Mouse (Mus musculus) limb, embryonic 12.5 days (tissue): ENCODE data around the gene Zfp791. TPM values are rescaled to one million over a fixed set of nuclear protein-coding genes. Genes with fewer than 3 reads are reported as not detected.

Source experiments
- ATAC-seq: fragments of 200-750 bp; cut with Nextera tagmentation; 2 replicates; pipeline ENCODE4 v1.8.0; 2017; ENCODE audit warnings: low read depth, moderate TSS enrichment; ENCODE audit not compliant: insufficient number of reproducible peaks, insufficient read depth, low FRiP score, low TSS enrichment
- H3K27ac ChIP-seq: fragments of 300-500 bp; sonication (generic); 2 replicates; pipeline ENCODE4 v1.5.1; 2016; ENCODE audit warnings: mild to moderate bottlenecking, moderate library complexity
- H3K27me3 ChIP-seq: fragments of 300-500 bp; sonication (generic); 2 replicates; pipeline ENCODE4 v1.6.1; 2016; ENCODE audit warnings: mild to moderate bottlenecking, moderate library complexity
- H3K36me3 ChIP-seq: fragments of 300-500 bp; sonication (generic); 2 replicates; pipeline ENCODE4 v1.6.1; 2016; ENCODE audit warnings: mild to moderate bottlenecking, moderate library complexity
- H3K4me1 ChIP-seq: fragments of 300-500 bp; sonication (generic); replicated peaks from 2 replicates; pipeline ENCODE4 v1.6.1; 2016
- H3K4me2 ChIP-seq: fragments of 300-500 bp; sonication (generic); 2 replicates; pipeline ENCODE4 v1.6.1; 2016; ENCODE audit warnings: mild to moderate bottlenecking, moderate library complexity
- H3K4me3 ChIP-seq: fragments of 300-500 bp; sonication (generic); replicated peaks from 2 replicates; pipeline ENCODE4 v1.5.1; 2016; ENCODE audit warnings: mild to moderate bottlenecking
- H3K9ac ChIP-seq: fragments of 300-500 bp; sonication (generic); replicated peaks from 2 replicates; pipeline ENCODE4 v1.6.1; 2016; ENCODE audit warnings: mild to moderate bottlenecking, moderate library complexity
- H3K9me3 ChIP-seq: fragments of 300-500 bp; sonication (generic); 2 replicates; pipeline ENCODE4 v1.6.1; 2016; ENCODE audit warnings: mild to moderate bottlenecking, moderate library complexity
- WGBS: fragments of 180-500 bp; shearing (Covaris S2); methylation state at CpG from one replicate; pipeline ENCODE4 v1.1.7; 2016; 5-methylcytosine and 5-hydroxymethylcytosine counted together
- microRNA-seq: library from miRNA; unstranded; fragments of <30 nt; microRNA quantifications from one replicate; pipeline ENCODE4, GENCODE M21; 2017
- polyA plus RNA-seq: library from polyadenylated mRNA; unstranded; fragments of >200 nt; fragmentation: Nextera tagmentation; extraction: Ambion mirVana; gene quantifications from 2 replicates; pipeline ENCODE4 v1.2.1, GENCODE M21; 2016

The Zfp791 gene
- polyA plus RNA-seq, 1 experiment from 2014 or later: 3.0 TPM

- WGBS: under 1% methylated on average over 68 of the region's 68 CpGs
- peak within 1 kb of the TSS; percentile 96 for H3K27ac ChIP-seq
- H3K36me3 ChIP-seq: peaks cover 50% of the 10 kb centered on the region
These were observed 51.2 kb downstream of the Zfp791 start, which contains the start of gene Dhps for GRCm38 (mm10) chr8:85071514-85072281. Gene Dhps (plus strand): TSS chr8:85071757.

GRCm38 (mm10) chr8:85071041-85071440, 51.9 kb downstream of the Zfp791 start:
- H3K27ac ChIP-seq: peak overlapping the region; percentile 96; the same call in 1 of the 2 replicates
- H3K36me3 ChIP-seq: peaks cover 50% of the 10 kb centered on the region

More at GRCm38 (mm10) chr8:85071514-85072281, 51.2 kb downstream of the Zfp791 start, which contains the start of gene Dhps:
- H3K9me3 ChIP-seq: no peaks in the 10 kb centered on the region
- H3K4me1 ChIP-seq: peaks cover 14% of the 10 kb centered on the region; the same call in 1 of the 2 replicates
- peak within 1 kb of the TSS; percentile 95 for H3K4me3 ChIP-seq
- peak; percentile 86 for ATAC-seq
- no peaks in the 10 kb centered on the region for H3K27me3 ChIP-seq
- peak within 1 kb of the TSS; percentile 85 for H3K9ac ChIP-seq
- peak within 1 kb of the TSS; percentile 66 for H3K4me2 ChIP-seq

DNA sequence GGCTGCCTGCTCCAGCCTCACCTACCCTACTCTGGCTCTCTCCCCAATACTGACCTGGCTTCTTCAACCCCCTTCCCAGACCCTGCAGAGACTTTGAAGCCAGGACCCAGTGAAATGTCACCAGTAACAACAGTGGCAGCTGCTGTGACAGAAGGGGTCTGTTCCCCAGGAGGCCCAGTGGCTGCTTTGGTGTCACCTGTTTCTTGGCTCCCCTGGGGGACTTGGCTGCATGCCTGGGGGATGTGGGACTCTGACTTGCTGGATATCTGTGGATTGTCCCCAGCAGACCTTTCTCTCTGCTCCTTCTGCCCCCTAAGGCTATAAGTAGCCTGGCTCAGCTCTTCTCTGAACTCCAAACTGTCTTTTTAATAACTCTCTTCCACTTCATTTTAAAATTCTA, 54.9 kb downstream of the Zfp791 start, which contains the start of gene Gm5741:
TSS of gene Gm5741 (minus strand) at position 1 of the 400 bp plus-strand sequence.
- Histone ChIP-seq H3K27me3 (no peaks in the 10 kb centered on the region), H3K4me3 (no peak within 1 kb of the TSS), H3K4me1 (peaks cover 14% of the 10 kb centered on the region; the same call in 1 of the 2 replicates), H3K36me3 (peaks cover 41% of the 10 kb centered on the region), H3K9ac (no peak within 1 kb of the TSS), H3K27ac (no peak within 1 kb of the TSS), H3K4me2 (no peak within 1 kb of the TSS), H3K9me3 (no peaks in the 10 kb centered on the region)
- no peak for ATAC-seq

More at GRCm38 (mm10) chr8:85071041-85071440, 51.9 kb downstream of the Zfp791 start:
- no peak for ATAC-seq
- Histone ChIP-seq H3K9ac (0 out of 2 replicates have a peak overlapping the region, but pooled peaks have one; percentile 85), H3K9me3 (no peaks in the 10 kb centered on the region), H3K27me3 (no peaks in the 10 kb centered on the region), H3K4me2 (peak overlapping the region; percentile 66), H3K4me3 (peak overlapping the region; percentile 95), H3K4me1 (peaks cover 14% of the 10 kb centered on the region; the same call in 1 of the 2 replicates)
- WGBS: 86% methylated on average over 5 of the region's 5 CpGs

GRCm38 (mm10) chr8:85067155-85067554, 55.7 kb downstream of the Zfp791 start:
- H3K4me3 ChIP-seq: no peak overlapping the region
- H3K9ac ChIP-seq: no peak overlapping the region
- WGBS: 89% methylated on average over 2 of the region's 2 CpGs
- no peak overlapping the region for H3K27ac ChIP-seq
- peaks cover 7% of the 10 kb centered on the region; the same call in 1 of the 2 replicates for H3K4me1 ChIP-seq
- peaks cover 49% of the 10 kb centered on the region for H3K36me3 ChIP-seq
- ATAC-seq: no peak
- no peaks in the 10 kb centered on the region for H3K27me3 ChIP-seq
- no peaks in the 10 kb centered on the region for H3K9me3 ChIP-seq
- H3K4me2 ChIP-seq: no peak overlapping the region

GRCm38 (mm10) chr8:85065213-85065612, 57.7 kb downstream of the Zfp791 start:
- WGBS: 41% methylated on average over 2 of the region's 2 CpGs

DNA sequence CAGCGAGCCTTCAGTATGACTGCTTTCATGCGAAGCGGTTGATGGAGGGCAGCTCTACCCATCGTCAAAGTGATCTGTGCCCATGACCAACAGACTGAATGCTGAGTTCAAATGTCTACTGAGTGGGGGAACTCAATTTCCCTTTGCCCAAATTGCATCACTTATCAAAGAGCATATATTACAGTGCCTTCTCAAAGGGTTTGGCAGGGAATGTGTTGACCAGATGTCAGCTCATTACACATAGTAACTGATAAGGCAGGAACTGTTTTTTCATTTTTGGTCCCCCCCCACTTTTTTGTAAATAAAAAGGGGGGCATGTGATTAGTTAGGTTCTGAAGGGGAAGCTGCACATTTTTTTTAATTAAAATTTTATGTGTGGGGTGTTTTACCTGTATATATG, 60.3 kb downstream of the Zfp791 start:
- WGBS: 92% methylated on average over 4 of the region's 4 CpGs
- no peaks in the 10 kb centered on the region for H3K9me3 ChIP-seq
- no peak for ATAC-seq
- no peak overlapping the region for H3K27ac ChIP-seq
- H3K4me1 ChIP-seq: peaks cover 7% of the 10 kb centered on the region; the same call in 1 of the 2 replicates
- peaks cover 48% of the 10 kb centered on the region for H3K36me3 ChIP-seq
- H3K9ac ChIP-seq: no peak overlapping the region
- H3K27me3 ChIP-seq: no peaks in the 10 kb centered on the region
- no peak overlapping the region for H3K4me2 ChIP-seq
- no peak overlapping the region for H3K4me3 ChIP-seq

More at GRCm38 (mm10) chr8:85065213-85065612, 57.7 kb downstream of the Zfp791 start:
- no peak overlapping the region for H3K9ac ChIP-seq
- no peak for ATAC-seq
- H3K27ac ChIP-seq: no peak overlapping the region
- H3K36me3 ChIP-seq: peaks cover 52% of the 10 kb centered on the region
- no peaks in the 10 kb centered on the region for H3K9me3 ChIP-seq
- H3K27me3 ChIP-seq: no peaks in the 10 kb centered on the region
- no peak overlapping the region for H3K4me2 ChIP-seq
- H3K4me3 ChIP-seq: no peak overlapping the region
- H3K4me1 ChIP-seq: peaks cover 7% of the 10 kb centered on the region; the same call in 1 of the 2 replicates

- Histone ChIP-seq H3K27ac (no peak within 1 kb of the TSS), H3K9ac (peak within 1 kb of the TSS; percentile 66)
- WGBS: under 1% methylated on average over 52 of the region's 53 CpGs
These were observed 62.8 kb downstream of the Zfp791 start, which contains the start of gene Fbxw9 for GRCm38 (mm10) chr8:85059879-85060616. Gene Fbxw9 (plus strand): TSS chr8:85060055.

More at GRCm38 (mm10) chr8:85059879-85060616, 62.8 kb downstream of the Zfp791 start, which contains the start of gene Fbxw9:
- Histone ChIP-seq H3K4me1 (peaks cover 7% of the 10 kb centered on the region; the same call in 1 of the 2 replicates), H3K9me3 (no peaks in the 10 kb centered on the region), H3K4me3 (peak within 1 kb of the TSS; percentile 80), H3K36me3 (peaks cover 42% of the 10 kb centered on the region), H3K27me3 (no peaks in the 10 kb centered on the region), H3K4me2 (peak within 1 kb of the TSS; percentile 93)
- peak; percentile 88 for ATAC-seq

Small RNAs within 50 kb of the gene (microRNA-seq; reads per million reads assigned to microRNA genes)
- gene Gm23388: 5.6 reads per million, percentile 17 among the genes with 10 or more reads in this experiment
- gene Mir7070: 0.93 reads per million

Other genes with a start within 250 kb of the Zfp791 start
- gene Gcdh, start 229.2 kb downstream of the Zfp791 start, polyA plus RNA-seq: 42.8 and 44.9 TPM in 2 replicates
- 4.3 and 5.1 TPM in 2 replicates for gene Klf1, start 221.2 kb downstream of the Zfp791 start, polyA plus RNA-seq
- 12.8 and 14.0 TPM in 2 replicates for gene Dnase2a, start 214.5 kb downstream of the Zfp791 start, polyA plus RNA-seq
- 0.33 and 0.60 TPM in 2 replicates for gene Mast1, start 185.7 kb downstream of the Zfp791 start, polyA plus RNA-seq
- 0.34 and 0.58 TPM in 2 replicates for gene Rtbdn, start 176.1 kb downstream of the Zfp791 start, polyA plus RNA-seq
- gene Gm49661, start 153.7 kb downstream of the Zfp791 start, polyA plus RNA-seq: not detected in 2 replicates
- gene Prdx2, start 153.5 kb downstream of the Zfp791 start, polyA plus RNA-seq: 1,079 and 1,120 TPM in 2 replicates
- 105 and 122 TPM in 2 replicates for gene Rnaseh2a, start 153.3 kb downstream of the Zfp791 start, polyA plus RNA-seq
- gene Junb, start 144.4 kb downstream of the Zfp791 start, polyA plus RNA-seq: 7.6 and 10.5 TPM in 2 replicates
- 19.3 and 19.7 TPM in 2 replicates for gene Hook2, start 132.5 kb downstream of the Zfp791 start, polyA plus RNA-seq
- not detected in 2 replicates for gene Best2, start 108.6 kb downstream of the Zfp791 start, polyA plus RNA-seq
- 134 TPM in 2 replicates for gene Asna1, start 97.8 kb downstream of the Zfp791 start, polyA plus RNA-seq
- gene Trir, start 96.3 kb downstream of the Zfp791 start, polyA plus RNA-seq: 177 and 182 TPM in 2 replicates
- gene Tnpo2, start 86.2 kb downstream of the Zfp791 start, polyA plus RNA-seq: 30.5 and 31.7 TPM in 2 replicates
- 27.4 and 29.9 TPM in 2 replicates for gene Fbxw9, start 63.0 kb downstream of the Zfp791 start, polyA plus RNA-seq
- 1.1 TPM in 1 of 2 replicates, not detected in the other for gene Gm5741, start 55.1 kb downstream of the Zfp791 start, polyA plus RNA-seq
- gene Dhps, start 51.3 kb downstream of the Zfp791 start, polyA plus RNA-seq: 71.5 and 72.3 TPM in 2 replicates
- gene Wdr83os, start 42.4 kb downstream of the Zfp791 start, polyA plus RNA-seq: 121 and 123 TPM in 2 replicates
- 49.9 and 52.2 TPM in 2 replicates for gene Wdr83, start 41.8 kb downstream of the Zfp791 start, polyA plus RNA-seq
- gene Man2b1, start 39.8 kb downstream of the Zfp791 start, polyA plus RNA-seq: 24.2 and 28.4 TPM in 2 replicates
- gene Cks1brt, start 28.8 kb upstream of the Zfp791 start, polyA plus RNA-seq: not detected in 2 replicates
- not detected in 2 replicates for gene Olfr371, start 102.9 kb upstream of the Zfp791 start, polyA plus RNA-seq
- 132 TPM in 2 replicates for gene Orc6, start 176.5 kb upstream of the Zfp791 start, polyA plus RNA-seq
- gene Vps35, start 176.7 kb upstream of the Zfp791 start, polyA plus RNA-seq: 138 and 140 TPM in 2 replicates